Mouse (Mus musculus) limb, embryonic 13.5 days (tissue): ENCODE results near the gene Gm5089. TPM values are rescaled to one million over a fixed set of nuclear protein-coding genes. Genes with fewer than 3 reads are reported as not detected.
"Not testable (repeated sequence)": the region's sequence is repeated elsewhere in the genome, so short reads cannot be mapped to it uniquely, and the experiment has no call there.

Source experiments
- ATAC-seq: fragments of 200-750 bp; cut with Nextera tagmentation; 2 replicates; pipeline ENCODE4 v1.8.0; 2017; ENCODE audit warnings: low read depth, moderate number of reproducible peaks, moderate TSS enrichment; ENCODE audit not compliant: low FRiP score
- H3K27ac ChIP-seq: fragments of 300-500 bp; sonication (generic); 2 replicates; pipeline ENCODE4 v1.5.1; 2015; ENCODE audit warnings: inconsistent platforms, mild to moderate bottlenecking, moderate library complexity
- H3K27me3 ChIP-seq: fragments of 300-500 bp; sonication (generic); 2 replicates; pipeline ENCODE4 v1.6.1; 2015; ENCODE audit warnings: mild to moderate bottlenecking, inconsistent platforms
- H3K36me3 ChIP-seq: fragments of 300-500 bp; sonication (generic); 2 replicates; pipeline ENCODE4 v1.6.1; 2015; ENCODE audit warnings: inconsistent platforms, mild to moderate bottlenecking, moderate library complexity
- H3K4me1 ChIP-seq: fragments of 300-500 bp; sonication (generic); 2 replicates; pipeline ENCODE4 v1.6.1; 2015; ENCODE audit warnings: inconsistent platforms
- H3K4me2 ChIP-seq: fragments of 300-500 bp; sonication (generic); replicated peaks from 2 replicates; pipeline ENCODE4 v1.6.1; 2015; ENCODE audit warnings: inconsistent platforms, mild to moderate bottlenecking, moderate library complexity
- H3K4me3 ChIP-seq: fragments of 300-500 bp; sonication (generic); 2 replicates; pipeline ENCODE4 v1.5.1; 2015; ENCODE audit warnings: moderate library complexity, mild to moderate bottlenecking, inconsistent platforms
- H3K9ac ChIP-seq: fragments of 300-500 bp; sonication (generic); 2 replicates; pipeline ENCODE4 v1.6.1; 2015; ENCODE audit warnings: mild to moderate bottlenecking, inconsistent platforms
- H3K9me3 ChIP-seq: fragments of 300-500 bp; sonication (generic); 2 replicates; pipeline ENCODE4 v1.6.1; 2016; ENCODE audit warnings: inconsistent platforms
- WGBS: fragments of 180-500 bp; shearing (Covaris S2); methylation state at CpG from one replicate; pipeline ENCODE4 v1.1.7; 2015; 5-methylcytosine and 5-hydroxymethylcytosine counted together
- polyA plus RNA-seq: library from polyadenylated mRNA; unstranded; fragments of >200 nt; fragmentation: Nextera tagmentation; extraction: Ambion mirVana; gene quantifications from 2 replicates; pipeline ENCODE4 v1.2.1, GENCODE M21; 2015

The Gm5089 gene
- polyA plus RNA-seq, 1 experiment from 2014 or later = 0.37 TPM

DNA sequence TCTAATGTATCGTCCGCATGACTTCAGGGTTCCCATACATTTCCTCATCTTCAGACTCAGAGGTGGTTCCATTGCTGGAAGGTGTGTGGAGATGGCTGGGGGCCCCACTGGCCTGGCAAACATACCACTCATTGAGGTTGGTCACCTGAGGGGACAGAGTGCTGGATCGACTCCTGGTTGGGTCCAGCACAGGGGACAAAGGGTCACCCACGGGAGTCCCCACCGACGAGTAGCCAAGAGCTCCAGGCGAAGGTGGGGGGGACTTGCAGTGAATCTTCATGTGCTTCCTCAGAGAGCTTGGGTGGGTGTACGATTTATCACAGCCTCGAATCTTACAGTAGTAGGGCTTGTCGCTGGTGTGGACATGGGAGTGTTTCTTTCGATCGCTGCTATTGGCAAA lies 8.4 kb upstream of the Gm5089 start:
- not testable (repeated sequence) for H3K4me3 ChIP-seq, ATAC-seq, H3K9me3 ChIP-seq, H3K4me2 ChIP-seq, H3K9ac ChIP-seq, H3K27ac ChIP-seq, H3K36me3 ChIP-seq
- peaks cover 20% of the 10 kb centered on the region; the same call in 1 of the 2 replicates for H3K4me1 ChIP-seq
- peaks cover 51% of the 10 kb centered on the region for H3K27me3 ChIP-seq
- 86% methylated on average over 12 of the region's 12 CpGs for WGBS

DNA sequence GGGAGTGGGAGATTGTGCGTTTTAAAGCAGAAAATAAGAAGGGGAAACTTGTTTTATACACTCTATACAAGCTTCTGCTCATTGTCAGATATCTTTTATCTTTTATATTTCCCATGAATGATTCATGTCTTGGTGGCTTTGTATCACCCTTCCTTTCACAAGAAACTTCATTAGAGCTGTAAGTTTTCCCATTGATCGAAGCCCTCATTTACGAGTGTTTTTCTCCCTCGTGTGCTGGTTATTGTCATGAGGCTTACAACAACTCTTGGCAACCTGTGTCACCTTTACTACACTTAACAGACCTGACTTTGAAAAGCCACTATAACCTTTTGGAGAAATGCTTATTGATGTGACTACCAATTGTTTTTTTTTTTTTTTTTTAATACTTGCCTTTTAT lies 4.6 kb upstream of the Gm5089 start:
- Histone ChIP-seq H3K9ac (no peak overlapping the region), H3K27ac (no peak overlapping the region), H3K9me3 (no peaks in the 10 kb centered on the region), H3K36me3 (no peaks in the 10 kb centered on the region), H3K4me2 (no peak overlapping the region), H3K4me1 (peaks cover 32% of the 10 kb centered on the region), H3K27me3 (peaks cover 60% of the 10 kb centered on the region), H3K4me3 (no peak overlapping the region)
- WGBS = 57% methylated on average over 4 of the region's 4 CpGs
- ATAC-seq = no peak

DNA sequence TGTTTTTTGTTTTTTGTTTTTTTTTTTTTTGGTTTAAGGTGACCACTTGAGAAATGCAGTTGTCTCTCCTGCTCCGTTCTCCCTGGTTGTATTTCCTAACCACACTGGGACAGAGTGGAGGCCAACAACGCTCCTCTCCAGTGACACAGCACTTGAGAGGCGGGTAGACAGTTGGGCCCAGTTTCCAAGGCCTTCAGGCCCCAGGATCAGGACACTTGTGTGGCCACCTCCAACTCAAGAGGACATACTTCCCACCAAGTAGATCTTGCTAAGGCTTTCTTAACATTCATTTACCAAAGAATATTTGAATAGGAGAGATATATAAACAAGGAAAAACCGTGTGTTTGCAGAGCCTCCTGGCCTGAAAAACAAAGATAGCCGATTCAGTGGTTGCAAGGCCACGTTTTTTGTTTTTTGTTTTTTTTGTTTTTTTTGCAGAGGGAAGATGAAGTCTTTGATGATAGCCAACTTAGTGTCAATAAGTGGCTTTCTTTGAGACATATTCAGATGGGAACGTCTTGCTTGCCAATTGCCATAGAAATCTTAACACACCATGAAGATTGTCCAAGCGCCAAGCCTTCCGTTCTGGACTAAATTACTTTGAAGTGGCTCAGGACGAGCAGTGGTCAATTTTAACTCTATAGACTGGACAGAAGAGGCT lies 4.1 kb upstream of the Gm5089 start:
- H3K27me3 ChIP-seq = peaks cover 61% of the 10 kb centered on the region
- 72% methylated on average over 10 of the region's 10 CpGs for WGBS

GRCm38 (mm10) chr14:122453996-122454738 lies 3.3 kb upstream of the Gm5089 start:
- H3K4me2 ChIP-seq = peak overlapping the region; percentile 63
- peaks cover 40% of the 10 kb centered on the region for H3K4me1 ChIP-seq
- no peak overlapping the region for H3K27ac ChIP-seq
- ATAC-seq = no peak
- H3K4me3 ChIP-seq = peak overlapping the region; percentile 34
- no peaks in the 10 kb centered on the region for H3K36me3 ChIP-seq
- 17% methylated on average over 12 of the region's 12 CpGs for WGBS
- H3K27me3 ChIP-seq = peaks cover 66% of the 10 kb centered on the region
- no peak overlapping the region for H3K9ac ChIP-seq
- no peaks in the 10 kb centered on the region for H3K9me3 ChIP-seq

More for the DNA sequence above, 4.1 kb upstream of the Gm5089 start:
- Histone ChIP-seq H3K4me1 (peaks cover 37% of the 10 kb centered on the region), H3K27ac (no peak overlapping the region), H3K4me3 (no peak overlapping the region), H3K36me3 (no peaks in the 10 kb centered on the region), H3K9me3 (no peaks in the 10 kb centered on the region), H3K4me2 (no peak overlapping the region), H3K9ac (no peak overlapping the region)
- no peak for ATAC-seq

DNA sequence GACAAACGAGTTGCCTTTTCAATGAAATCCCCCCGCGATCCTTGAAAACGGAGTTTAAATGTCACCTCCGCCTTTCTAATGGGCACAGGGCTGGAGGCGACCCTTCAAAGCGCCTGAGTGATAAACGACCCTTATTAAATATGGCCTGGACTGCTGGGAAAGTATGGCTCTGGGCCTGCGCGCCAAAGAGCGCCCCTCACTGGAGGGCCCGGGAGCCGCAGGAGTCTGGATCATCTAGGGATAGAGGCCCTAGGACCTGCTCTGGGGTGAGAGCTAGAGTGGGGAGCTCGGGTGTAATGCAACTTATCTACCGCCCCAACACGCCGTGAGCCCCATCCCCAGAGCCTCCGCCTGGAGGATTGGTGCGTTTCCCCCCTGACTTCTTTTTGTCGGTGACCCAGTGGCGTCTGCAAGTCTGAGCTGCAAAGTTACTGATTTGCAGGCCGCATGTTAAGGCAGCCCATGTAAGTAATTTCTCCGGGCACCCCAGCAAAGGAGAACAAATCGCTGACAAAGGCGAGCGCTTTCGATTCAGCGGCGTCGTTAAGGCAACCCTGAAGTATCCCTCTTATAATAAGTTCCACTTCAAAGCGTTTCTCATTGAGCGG lies 2.6 kb upstream of the Gm5089 start:
- Histone ChIP-seq H3K4me2 (peak overlapping the region; percentile 63), H3K36me3 (no peaks in the 10 kb centered on the region), H3K27me3 (peaks cover 73% of the 10 kb centered on the region), H3K9me3 (no peaks in the 10 kb centered on the region), H3K4me3 (peak overlapping the region; percentile 34), H3K9ac (peak overlapping the region; percentile 39; the same call in 1 of the 2 replicates), H3K4me1 (peaks cover 40% of the 10 kb centered on the region), H3K27ac (peak overlapping the region; percentile 15; the same call in 1 of the 2 replicates)
- peak; percentile 37; the same call in 1 of the 2 replicates for ATAC-seq
- 4% methylated on average over 32 of the region's 32 CpGs for WGBS

GRCm38 (mm10) chr14:122452701-122453387 lies 1.9 kb upstream of the Gm5089 start:
- ATAC-seq = no peak
- H3K36me3 ChIP-seq = no peaks in the 10 kb centered on the region
- H3K4me3 ChIP-seq = peak overlapping the region; percentile 34
- H3K9ac ChIP-seq = no peak overlapping the region
- WGBS = 21% methylated on average over 13 of the region's 13 CpGs
- H3K4me2 ChIP-seq = peak overlapping the region; percentile 63
- no peaks in the 10 kb centered on the region for H3K9me3 ChIP-seq
- H3K4me1 ChIP-seq = peaks cover 40% of the 10 kb centered on the region
- H3K27ac ChIP-seq = no peak overlapping the region
- peaks cover 79% of the 10 kb centered on the region for H3K27me3 ChIP-seq

DNA sequence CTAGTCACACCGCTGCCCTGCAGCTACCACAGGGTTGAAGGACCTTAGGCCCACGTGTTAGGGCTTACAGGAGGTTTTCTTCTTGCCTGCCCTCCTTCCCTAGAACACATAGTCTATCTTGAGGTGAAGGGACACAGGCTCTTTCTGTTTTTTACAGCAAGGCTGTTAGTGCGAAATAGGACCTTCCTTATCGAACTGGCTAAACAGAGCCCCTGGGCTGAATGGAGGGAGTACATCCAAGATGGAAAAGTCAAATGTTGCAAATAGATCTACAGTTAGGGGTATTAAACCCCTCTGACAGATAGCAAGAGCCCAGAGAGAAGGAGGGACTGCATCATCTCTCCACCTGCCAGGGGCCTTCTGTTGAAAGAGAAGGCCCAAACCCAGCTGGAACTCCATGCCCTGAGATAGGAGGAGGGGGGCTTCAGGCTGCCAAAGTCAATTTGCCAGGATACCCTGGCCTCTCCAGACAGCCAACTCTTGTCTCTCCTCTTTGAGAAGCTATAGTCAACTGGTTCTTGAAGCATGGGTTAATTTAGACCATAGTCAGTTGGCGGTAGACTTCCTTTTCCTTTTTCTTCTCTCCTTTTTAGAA lies 733 bp upstream of the Gm5089 start:
- no peak for ATAC-seq
- peak overlapping the region; percentile 91 for H3K4me2 ChIP-seq
- peak overlapping the region; percentile 52 for H3K4me3 ChIP-seq
- H3K27ac ChIP-seq = no peak overlapping the region
- no peaks in the 10 kb centered on the region for H3K9me3 ChIP-seq
- 63% methylated on average over 5 of the region's 5 CpGs for WGBS
- H3K27me3 ChIP-seq = peaks cover 91% of the 10 kb centered on the region
- H3K36me3 ChIP-seq = no peaks in the 10 kb centered on the region
- no peak overlapping the region for H3K9ac ChIP-seq
- peaks cover 40% of the 10 kb centered on the region for H3K4me1 ChIP-seq

DNA sequence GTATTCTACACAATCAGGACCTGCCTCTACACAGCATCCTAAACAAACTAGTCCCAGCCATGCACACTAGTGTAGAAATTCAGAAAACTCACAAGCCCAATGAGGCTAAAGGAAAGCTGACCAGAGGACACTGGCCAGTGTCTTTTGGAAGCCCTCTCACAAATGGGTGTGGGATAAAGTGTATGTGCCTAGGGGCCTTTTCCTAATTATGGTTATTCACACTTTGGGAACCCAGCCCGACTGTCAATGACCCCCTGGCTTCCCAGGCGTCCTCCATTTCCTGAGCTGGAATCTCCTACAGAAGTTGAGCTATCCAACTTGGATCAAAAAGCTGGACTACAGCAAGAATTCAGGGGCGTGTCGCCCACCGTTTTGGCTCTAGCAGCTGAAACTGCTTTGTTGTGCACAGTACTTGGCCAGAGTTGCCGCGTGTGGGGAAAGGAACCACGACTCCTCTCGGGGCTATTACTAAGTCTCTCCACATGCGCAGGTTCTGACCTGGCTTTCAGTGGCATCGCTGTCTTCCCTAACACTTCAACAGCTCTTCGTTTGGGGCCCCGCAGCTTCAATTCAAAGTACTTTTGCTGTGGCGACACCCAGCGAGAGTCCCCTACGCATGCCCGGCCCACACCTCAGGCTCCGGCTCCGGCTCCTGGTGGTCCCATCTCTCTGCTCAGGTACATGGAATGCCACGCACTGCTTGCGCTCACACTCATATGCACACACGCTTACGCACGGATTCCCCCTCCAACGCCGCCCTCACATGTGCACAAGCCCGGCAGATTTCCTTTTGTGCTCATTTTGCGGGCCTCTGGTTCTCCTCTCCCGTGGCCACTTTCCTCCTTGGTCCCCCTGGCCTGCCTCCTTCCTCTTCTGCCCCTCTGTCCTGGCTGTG lies 1.1 kb downstream of the Gm5089 start:
- 4% methylated on average over 29 of the region's 29 CpGs for WGBS
- Histone ChIP-seq H3K4me2 (peak overlapping the region; percentile 91), H3K27me3 (peaks cover 96% of the 10 kb centered on the region), H3K9me3 (no peaks in the 10 kb centered on the region), H3K4me3 (peak overlapping the region; percentile 52), H3K27ac (no peak overlapping the region), H3K4me1 (peaks cover 40% of the 10 kb centered on the region), H3K36me3 (no peaks in the 10 kb centered on the region), H3K9ac (peak overlapping the region; percentile 69)
- no peak for ATAC-seq

DNA sequence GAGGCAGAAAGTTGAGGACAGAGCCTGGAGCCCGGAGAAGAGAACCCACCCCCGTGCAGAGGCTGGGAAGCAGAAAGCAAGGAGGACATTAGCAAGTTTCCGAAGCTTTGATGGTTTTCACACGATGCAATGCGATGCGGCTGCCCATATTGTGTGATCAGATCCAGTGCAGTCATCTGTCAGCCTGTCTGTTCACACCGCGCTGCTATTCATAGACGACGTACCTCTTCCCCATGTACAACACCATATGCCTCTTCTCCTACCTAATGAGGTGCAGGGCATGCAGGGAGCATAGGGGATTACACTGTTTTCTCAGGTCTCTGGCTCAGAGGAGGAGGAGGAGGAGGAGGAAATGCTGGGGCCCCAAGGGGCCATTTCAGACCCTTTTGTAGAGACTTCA lies 14.1 kb downstream of the Gm5089 start:
- 49% methylated on average over 10 of the region's 10 CpGs for WGBS
- H3K4me3 ChIP-seq = no peak overlapping the region
- no peaks in the 10 kb centered on the region for H3K36me3 ChIP-seq
- no peak for ATAC-seq
- H3K27me3 ChIP-seq = peaks cover 35% of the 10 kb centered on the region
- no peak overlapping the region for H3K4me2 ChIP-seq
- no peak overlapping the region for H3K27ac ChIP-seq
- peaks cover 4% of the 10 kb centered on the region for H3K4me1 ChIP-seq
- H3K9ac ChIP-seq = no peak overlapping the region
- no peaks in the 10 kb centered on the region for H3K9me3 ChIP-seq

- WGBS = 79% methylated on average over 10 of the region's 10 CpGs
Observed at GRCm38 (mm10) chr14:122434039-122434438, 16.9 kb downstream of the Gm5089 start.

GRCm38 (mm10) chr14:122432558-122432957 lies 18.4 kb downstream of the Gm5089 start:
- 75% methylated on average over 3 of the region's 3 CpGs for WGBS
- Histone ChIP-seq H3K4me2 (no peak overlapping the region), H3K36me3 (no peaks in the 10 kb centered on the region), H3K27me3 (peaks cover 32% of the 10 kb centered on the region), H3K4me1 (no peaks in the 10 kb centered on the region), H3K4me3 (no peak overlapping the region), H3K9ac (no peak overlapping the region), H3K9me3 (no peaks in the 10 kb centered on the region), H3K27ac (no peak overlapping the region)
- no peak for ATAC-seq

More at GRCm38 (mm10) chr14:122434039-122434438, 16.9 kb downstream of the Gm5089 start:
- Histone ChIP-seq H3K9ac (no peak overlapping the region), H3K36me3 (no peaks in the 10 kb centered on the region), H3K4me1 (no peaks in the 10 kb centered on the region), H3K27ac (no peak overlapping the region), H3K4me2 (no peak overlapping the region), H3K4me3 (no peak overlapping the region), H3K9me3 (no peaks in the 10 kb centered on the region), H3K27me3 (peaks cover 33% of the 10 kb centered on the region)
- no peak for ATAC-seq
